Mouse (Mus musculus): ENCODE measurements around the gene Rtn4rl1. TPM values are rescaled to one million over a fixed set of nuclear protein-coding genes. Genes with fewer than 3 reads are reported as not detected.

Rtn4rl1 gene
- total RNA-seq, 2 experiments from 2014 or later: 54.5 to 58.5 TPM

DNA sequence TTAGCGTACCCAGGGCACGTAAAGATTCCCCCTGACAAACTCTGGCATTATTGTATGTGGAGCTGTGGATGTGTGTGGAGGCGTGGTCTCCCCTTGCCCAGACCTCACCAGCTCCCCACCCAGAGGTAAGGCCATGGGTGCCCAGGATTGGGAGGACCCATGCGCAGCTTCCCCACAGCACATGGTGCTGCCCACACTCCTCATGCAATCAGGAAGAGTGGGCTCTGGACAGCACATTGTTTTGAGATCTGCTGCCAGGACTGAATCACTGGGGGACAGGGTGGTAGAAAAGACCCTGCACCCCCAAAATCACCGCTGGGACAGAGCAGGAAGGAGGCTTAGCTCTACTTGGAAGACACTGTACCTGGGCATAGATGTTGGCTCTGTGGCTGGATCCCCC is 9.0 kb upstream of the Rtn4rl1 start:
- no peak for DNase-seq (ENCODE audit: low spot score in 2 of 2)

DNA sequence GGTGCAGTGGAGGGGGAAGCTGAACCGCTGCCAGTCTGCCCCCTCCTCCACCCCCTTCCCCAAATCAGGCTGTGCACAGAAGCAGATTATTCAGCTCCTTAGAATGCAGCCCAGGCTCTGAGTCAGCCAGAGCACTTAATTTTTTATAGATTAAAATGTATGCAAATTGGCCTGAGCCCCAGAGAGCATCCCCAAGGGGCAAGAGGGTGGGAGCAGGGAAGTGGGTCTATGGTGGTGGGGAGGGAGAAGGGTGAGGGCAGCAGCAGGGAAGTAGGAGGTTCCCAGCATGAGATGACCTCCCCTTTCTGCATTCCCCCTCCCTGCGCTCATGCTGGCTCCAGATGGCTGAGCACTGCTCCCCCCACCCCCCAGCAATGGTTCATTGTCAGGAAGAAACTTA is 8.6 kb upstream of the Rtn4rl1 start:
- no peak for DNase-seq (ENCODE audit: low spot score in 2 of 2)

DNA sequence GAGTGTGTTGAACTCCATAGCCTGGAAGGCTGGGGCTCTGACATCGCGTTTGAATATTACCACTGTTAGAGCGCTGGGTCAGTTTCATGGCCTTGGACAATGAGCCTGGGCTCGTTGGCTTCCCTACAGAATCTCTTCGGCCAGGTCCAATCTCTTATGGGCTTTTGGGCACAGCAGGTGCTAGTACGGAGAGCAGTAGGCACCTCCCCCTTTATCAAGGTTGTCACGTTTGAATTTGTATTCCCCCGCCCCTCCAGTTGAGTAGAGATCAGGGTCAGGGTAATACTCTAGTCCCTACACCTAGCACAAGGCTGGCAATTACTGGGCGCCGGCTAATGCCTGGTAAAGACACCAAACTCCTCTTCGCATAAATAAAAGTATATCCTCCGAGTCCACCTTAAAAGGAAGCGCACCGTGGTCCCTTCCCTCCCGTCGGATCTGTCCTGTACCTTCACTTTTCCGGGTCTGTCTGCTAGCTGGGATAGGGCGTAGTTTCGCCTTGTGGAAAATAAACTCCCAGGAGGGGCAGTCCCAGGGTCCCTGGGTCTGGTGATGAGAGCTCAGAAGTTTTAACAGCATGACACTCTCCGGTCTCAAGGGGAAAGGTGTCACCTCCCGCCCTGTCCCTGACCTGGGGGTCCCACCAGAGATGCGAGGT is 3.7 kb upstream of the Rtn4rl1 start:
- DNase-seq (ENCODE audit: low spot score in 2 of 2): no peak

DNA sequence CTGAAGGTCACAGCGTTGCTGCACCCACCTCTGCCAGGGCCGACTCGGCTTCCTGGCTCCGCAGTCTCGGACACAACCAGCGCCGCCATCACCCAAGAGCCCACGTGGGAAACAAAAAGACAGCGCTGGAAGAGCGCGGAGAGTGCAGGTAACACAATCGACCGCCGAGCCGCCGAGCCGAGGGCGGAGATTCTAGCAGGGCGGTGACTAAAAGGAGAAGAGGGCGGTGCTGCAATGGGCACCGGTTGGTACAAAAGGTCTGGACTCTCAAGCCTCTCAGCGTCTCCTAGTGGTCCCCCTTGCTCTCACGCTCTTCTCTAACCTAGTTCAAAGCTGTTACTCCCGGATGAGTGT is 3.2 kb upstream of the Rtn4rl1 start:
- DNase-seq (ENCODE audit: low spot score in 2 of 2): peak; percentile 71 to 80

- no peak for DNase-seq (ENCODE audit: low spot score in 2 of 2)
Measured at GRCm38 (mm10) chr11:75190905-75191441, 2.6 kb upstream of the Rtn4rl1 start, which contains the start of gene Dph1. Gene Dph1, minus strand, starts transcription at chr11:75191241.

DNA sequence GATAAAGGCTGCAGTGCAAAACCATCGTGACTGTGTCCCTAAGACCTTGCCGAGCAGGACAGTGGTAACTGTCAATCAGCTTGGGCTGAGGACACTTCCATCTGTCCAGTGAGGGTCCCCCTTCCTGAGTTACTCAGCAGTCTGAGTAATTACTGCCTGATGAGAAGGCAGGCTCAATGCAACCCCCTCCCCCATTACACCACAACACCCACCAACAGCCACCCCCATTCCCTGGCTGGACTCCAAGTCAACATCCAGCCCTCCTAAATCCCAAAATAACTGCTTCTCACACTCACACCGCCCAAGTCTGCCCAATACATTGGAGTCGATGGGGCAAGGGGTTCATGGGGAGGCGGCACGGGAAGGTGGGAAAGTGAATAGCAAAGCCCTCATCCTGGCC is 1.7 kb upstream of the Rtn4rl1 start:
- no peak for DNase-seq (ENCODE audit: low spot score in 2 of 2)

- DNase-seq (ENCODE audit: low spot score in 2 of 2): peak; percentile 80 to 84
Measured at GRCm38 (mm10) chr11:75192336-75193214, 1.0 kb upstream of the Rtn4rl1 start.

- DNase-seq (ENCODE audit: low spot score in 2 of 2): no peak
Measured at GRCm38 (mm10) chr11:75194121-75194849, 702 bp downstream of the Rtn4rl1 start.

GRCm38 (mm10) chr11:75194850-75195461 is 1.4 kb downstream of the Rtn4rl1 start:
- peak; percentile 49 to 53 for DNase-seq (ENCODE audit: low spot score in 2 of 2)

GRCm38 (mm10) chr11:75196131-75196530 is 2.5 kb downstream of the Rtn4rl1 start:
- no peak for DNase-seq (ENCODE audit: low spot score in 2 of 2)

DNA sequence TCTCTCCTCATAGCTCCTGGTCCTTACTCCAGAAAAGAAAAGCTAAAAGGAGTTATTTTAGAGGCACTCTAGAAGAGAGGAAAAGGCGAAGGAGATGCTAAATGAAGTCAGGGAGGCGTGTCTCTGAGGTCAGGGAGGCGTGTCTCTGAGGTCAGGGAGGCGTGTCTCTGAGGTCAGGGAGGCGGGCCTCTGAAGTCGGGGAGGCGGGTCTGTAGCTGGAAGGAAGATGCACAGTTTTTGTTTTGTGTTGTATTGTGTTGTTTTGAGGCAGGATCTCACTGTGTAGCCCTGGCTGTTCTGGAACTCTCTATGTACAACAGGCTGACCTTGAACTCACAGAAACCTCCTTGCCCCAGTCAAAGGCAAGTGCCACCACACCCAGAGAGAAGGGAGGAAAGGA is 4.4 kb downstream of the Rtn4rl1 start:
- DNase-seq (ENCODE audit: low spot score in 2 of 2): no peak

- no peak for DNase-seq (ENCODE audit: low spot score in 2 of 2)
Measured at GRCm38 (mm10) chr11:75198792-75199191, 5.2 kb downstream of the Rtn4rl1 start.

DNA sequence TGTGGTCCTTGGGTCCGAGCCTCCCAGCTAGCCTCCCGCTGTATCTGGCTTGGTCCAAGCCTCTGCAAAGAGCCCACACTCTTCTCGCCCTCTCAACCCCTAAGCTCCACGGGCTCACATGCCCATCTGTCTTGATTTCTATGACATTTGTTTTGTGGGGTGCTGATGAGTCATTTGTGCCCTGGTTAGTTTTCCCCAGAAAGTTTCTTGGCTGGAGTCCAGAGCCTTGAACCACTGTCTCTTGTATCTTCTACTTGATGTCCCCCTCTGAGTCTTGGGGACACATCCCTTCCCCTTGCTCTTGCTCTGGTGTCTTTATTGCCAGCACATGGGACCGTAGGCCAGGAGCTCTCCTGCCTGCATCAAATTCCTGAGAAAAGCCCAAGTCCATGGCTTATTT is 6.4 kb downstream of the Rtn4rl1 start:
- DNase-seq (ENCODE audit: low spot score in 2 of 2): no peak

DNA sequence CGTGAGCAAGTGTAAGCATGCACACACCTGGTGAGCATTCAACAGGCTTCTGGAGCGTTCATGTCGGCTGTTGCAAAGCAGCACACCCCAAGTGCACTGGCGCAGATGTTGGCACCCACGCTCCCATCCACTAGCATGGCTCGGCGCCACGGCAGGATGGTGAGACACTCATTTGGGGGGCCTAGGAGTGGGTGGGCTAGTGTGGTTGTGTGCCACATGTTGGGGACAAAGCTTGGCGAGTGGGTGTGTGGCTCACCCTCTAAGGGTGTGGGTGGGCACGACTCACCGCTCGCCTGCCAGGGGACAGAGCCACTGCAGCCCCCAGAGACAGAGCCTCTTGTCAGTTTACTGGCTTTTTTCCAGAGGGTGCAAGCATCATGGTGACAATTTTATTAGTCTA is 7.4 kb downstream of the Rtn4rl1 start:
- no peak for DNase-seq (ENCODE audit: low spot score in 2 of 2)

GRCm38 (mm10) chr11:75201721-75202120 is 8.1 kb downstream of the Rtn4rl1 start:
- no peak for DNase-seq (ENCODE audit: low spot score in 2 of 2)

- DNase-seq (ENCODE audit: low spot score in 2 of 2): no peak
Measured at GRCm38 (mm10) chr11:75203926-75204325, 10.3 kb downstream of the Rtn4rl1 start.

DNA sequence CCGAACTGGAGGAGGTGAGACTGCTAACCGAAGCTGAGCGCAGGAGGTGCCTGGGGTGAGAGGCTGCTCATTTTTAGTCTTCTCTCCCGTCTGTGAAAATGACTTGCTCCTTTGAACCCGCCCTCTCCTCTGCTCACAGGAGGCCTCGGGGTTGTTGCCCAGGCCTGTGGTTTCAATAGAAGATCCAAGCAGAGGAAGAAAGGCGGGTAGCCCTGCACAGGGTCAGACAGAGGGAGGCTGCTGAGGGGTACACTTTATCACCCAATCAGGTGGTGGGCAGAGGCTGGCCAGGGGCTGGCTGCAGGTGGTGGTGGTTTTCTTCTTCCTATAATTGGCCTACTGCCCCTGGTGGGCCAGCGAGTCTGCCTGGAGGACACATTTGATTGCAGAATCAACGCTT is 10.9 kb downstream of the Rtn4rl1 start:
- DNase-seq (ENCODE audit: low spot score in 2 of 2): no peak

GRCm38 (mm10) chr11:75206347-75206746 is 12.8 kb downstream of the Rtn4rl1 start:
- no peak for DNase-seq (ENCODE audit: low spot score in 2 of 2)

GRCm38 (mm10) chr11:75209363-75209762 is 15.8 kb downstream of the Rtn4rl1 start:
- no peak for DNase-seq (ENCODE audit: low spot score in 2 of 2)

- no peak for DNase-seq (ENCODE audit: low spot score in 2 of 2)
Measured at GRCm38 (mm10) chr11:75210093-75210492, 16.5 kb downstream of the Rtn4rl1 start.

DNA sequence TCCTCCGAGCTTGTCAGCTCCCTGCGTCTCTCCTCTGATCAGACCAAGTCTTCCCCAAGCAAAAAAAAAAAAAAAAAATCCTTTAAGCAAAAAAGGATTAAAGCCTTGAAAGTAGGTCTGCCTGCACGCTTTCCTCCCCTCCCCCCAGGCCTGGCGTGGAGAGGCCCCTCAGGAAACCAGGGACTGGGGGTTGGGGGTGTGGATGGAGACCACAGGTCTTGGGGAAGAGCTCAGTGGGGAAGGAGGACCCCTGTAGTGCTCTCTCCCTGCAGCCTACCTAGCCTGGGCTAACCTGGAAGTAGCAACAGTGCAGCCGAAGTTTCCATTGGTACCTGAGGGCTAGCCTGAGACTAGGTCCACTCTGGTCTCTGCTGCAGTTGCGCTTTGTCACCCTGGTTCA is 17.2 kb downstream of the Rtn4rl1 start:
- DNase-seq (ENCODE audit: low spot score in 2 of 2): no peak

Data from layer of hippocampus, postnatal 10 days (tissue).